Mouse (Mus musculus) cortical plate, adult 2 months (tissue): Measurements from ENCODE around the gene Tnrc18.

Experiments
- CTCF ChIP-seq: fragments of 200-500 bp; IDR thresholded peaks from 2 replicates; pipeline ENCODE4 v1.5.1; 2011; ENCODE audit warnings: mild to moderate bottlenecking, control low read depth, low read length; ENCODE audit not compliant: insufficient read depth; ENCODE audit errors: extremely low read depth
- POLR2A ChIP-seq: fragments of 200-500 bp; IDR thresholded peaks from 2 replicates; pipeline ENCODE4 v1.6.1; 2011; ENCODE audit warnings: mild to moderate bottlenecking, low read length, control low read depth; ENCODE audit not compliant: insufficient read depth; ENCODE audit errors: extremely low read depth

- peak; percentile 79 for TF ChIP-seq CTCF
- TF ChIP-seq POLR2A, result no peak
Measured at GRCm38 (mm10) chr5:142767937-142768336, 49.5 kb downstream of the Tnrc18 start.
